Mouse (Mus musculus): ENCODE measurements around the gene Kif14.
"Not testable (repeated sequence)": the region's sequence is repeated elsewhere in the genome, so short reads cannot be mapped to it uniquely, and the experiment has no call there.

Gene Kif14

DNA sequence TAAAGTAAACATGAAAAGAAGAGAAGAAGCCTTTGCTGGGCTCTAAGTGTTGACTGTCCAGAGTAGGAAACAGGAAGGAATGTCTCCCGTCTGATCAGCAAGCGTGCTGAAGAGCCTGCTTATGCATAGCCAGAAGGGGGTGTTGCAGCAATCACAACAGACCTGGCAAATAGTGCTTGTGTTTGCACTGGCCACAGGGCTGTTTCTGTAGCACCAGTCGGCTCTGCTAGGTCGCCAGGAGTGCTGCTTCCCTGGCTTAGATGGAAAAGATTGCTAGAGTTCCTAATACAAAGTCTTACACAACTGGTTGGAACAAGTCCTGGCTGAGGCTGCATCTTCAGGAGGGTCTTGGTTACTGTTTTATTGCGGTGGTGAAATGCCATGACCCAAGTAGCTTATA is 25.5 kb downstream of the Kif14 start:
- no peak for DNase-seq (ENCODE audit: low read depth)

DNA sequence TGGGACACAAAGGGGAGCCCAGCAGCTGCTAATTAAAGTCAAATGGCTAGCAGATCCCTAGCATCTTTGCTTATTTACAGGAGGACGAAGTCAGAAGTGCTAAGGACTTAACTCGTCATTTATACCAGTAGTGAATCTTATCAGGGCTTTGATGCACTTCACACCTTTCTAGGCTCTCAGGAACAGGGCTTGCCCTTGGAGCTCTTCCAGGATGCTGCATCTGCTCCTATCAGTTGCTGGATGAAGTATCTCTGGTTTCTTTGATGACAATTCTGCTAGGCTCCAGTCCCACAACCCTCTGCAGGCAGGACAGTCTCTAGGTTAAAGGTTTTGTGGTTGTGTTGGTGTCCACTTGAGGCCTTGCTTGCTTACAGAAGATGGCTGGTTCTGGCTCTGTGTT is 26.1 kb downstream of the Kif14 start:
- DNase-seq (ENCODE audit: low read depth), result no peak

DNA sequence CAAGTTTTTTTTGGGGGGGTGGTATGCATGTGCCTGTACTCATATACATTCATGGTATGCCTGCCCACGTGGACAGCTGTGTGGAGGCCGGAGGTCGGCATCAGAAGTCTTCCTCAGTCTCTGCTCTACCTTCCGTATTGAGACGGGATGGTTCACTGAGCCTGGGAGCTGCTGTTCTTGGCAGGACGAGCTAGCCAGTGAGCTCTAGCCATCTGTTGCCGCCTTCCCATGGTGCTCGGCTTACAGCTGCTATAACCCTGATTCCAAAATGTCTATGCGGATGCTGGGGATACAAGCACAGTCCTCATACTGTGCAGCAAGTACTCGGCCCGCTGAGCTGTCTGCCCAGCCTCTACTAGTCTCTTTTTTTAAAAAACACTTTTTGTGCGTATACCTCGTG is 33.2 kb downstream of the Kif14 start:
- DNase-seq (ENCODE audit: low read depth), result no peak

DNA sequence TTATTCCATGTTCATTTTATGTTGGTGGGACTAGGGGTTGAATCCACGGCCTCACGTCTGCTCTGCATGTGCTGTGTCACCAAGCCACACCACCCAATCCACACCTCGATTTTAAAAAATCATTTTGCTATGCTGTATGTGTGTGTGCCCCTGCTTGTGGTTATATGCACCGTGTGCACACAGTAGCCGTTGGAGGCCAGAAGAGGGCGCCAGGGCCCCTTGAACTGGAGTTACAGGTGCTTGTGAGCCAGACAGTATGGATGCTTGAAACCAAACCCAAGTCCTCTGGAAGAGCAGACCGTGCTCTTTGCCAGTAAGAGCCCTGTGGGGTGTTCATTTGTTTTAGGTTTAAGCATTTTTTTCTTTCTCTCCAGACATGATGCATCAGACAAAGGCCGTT is 36.8 kb downstream of the Kif14 start:
- DNase-seq (ENCODE audit: low read depth), result no peak

DNA sequence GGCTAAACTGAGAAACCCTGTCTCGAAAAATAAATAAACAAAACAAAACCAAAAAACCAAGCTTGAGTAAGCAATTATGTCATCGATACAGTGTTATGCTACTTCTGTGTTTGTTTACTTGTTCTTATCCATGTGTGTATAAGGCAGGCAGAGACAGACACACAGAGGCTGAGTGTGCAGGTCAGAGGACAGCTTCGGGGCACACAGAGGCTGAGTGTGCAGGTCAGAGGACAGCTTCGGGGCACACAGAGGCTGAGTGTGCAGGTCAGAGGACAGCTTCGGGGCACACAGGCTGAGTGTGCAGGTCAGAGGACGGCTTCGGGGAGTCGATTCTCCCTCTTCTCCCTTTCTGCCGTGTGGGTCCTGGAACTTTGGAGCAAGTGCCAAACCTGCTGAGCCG is 40.1 kb downstream of the Kif14 start:
- DNase-seq (ENCODE audit: low read depth), result not testable (repeated sequence)

DNA sequence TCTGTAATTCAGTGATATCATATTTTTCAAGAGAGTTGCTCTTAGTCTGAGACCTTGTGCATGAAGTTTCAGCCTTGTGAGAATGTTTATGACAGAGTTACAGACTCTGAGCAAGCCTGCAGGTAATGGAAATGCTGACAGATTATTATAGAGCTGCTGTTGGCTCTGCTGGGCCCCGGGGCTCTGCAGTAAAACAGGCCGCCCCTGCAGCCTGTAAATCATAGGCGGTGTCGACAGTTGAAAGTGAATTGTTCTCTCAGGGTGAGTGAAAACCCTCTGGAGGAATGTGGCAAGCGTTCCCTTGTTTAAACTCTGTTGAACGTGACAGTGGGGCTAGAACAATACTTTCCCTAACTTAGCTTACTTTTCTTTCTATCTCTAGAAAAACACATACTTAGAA is 46.2 kb downstream of the Kif14 start:
- no peak for DNase-seq (ENCODE audit: low read depth)

DNA sequence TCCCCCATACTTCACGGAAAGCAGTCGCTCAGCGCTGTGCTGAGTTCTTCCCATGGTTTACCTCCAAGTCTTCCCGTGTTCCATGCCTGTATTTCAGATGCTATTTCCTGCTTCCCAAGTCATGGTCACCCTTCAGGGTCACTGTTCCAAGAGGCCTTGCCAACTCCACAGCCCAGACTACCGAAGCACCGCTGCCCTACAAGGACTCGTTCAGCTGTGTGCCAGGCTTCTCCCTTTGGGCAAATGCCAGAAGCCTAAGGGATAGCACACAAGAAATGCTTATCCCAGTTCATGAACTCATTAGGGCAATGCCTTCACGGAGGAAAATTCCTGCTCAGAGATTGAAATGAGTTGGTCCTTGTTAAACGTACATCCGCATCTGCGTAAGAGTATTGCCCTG is 47.0 kb downstream of the Kif14 start:
- DNase-seq (ENCODE audit: low read depth), result no peak

DNA sequence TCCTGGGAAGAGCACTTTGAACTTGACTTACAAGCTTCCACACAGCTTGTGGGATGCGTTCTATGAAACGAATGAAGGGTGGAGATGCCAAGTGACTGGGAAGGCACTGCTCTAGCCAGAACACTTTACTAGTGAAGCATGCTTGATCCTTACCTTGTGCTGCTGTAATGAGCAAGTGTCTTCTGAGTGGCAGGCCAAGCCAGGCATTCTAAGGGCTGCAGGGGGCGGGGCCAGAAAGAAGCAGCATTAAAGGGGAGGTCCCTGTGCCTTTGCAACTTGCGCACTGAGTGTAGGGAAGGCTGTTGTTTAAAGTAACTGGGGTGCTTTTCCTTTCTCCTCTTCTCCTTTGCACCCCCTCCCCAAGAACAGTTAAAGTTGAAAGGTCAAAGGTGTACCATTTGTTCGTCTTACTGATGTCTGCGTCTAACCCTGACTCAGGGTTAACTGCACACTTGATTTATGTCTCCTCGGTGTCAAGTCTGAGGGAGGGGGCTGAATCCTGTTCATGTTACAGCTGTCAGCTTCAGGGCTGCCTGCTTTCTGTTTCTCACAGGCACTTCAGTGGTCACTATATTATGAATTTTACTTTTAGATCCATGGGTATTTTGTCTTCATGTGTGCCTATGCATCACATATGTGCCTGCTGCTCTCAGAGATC is 52.7 kb downstream of the Kif14 start:
- no peak for DNase-seq (ENCODE audit: low read depth)

DNA sequence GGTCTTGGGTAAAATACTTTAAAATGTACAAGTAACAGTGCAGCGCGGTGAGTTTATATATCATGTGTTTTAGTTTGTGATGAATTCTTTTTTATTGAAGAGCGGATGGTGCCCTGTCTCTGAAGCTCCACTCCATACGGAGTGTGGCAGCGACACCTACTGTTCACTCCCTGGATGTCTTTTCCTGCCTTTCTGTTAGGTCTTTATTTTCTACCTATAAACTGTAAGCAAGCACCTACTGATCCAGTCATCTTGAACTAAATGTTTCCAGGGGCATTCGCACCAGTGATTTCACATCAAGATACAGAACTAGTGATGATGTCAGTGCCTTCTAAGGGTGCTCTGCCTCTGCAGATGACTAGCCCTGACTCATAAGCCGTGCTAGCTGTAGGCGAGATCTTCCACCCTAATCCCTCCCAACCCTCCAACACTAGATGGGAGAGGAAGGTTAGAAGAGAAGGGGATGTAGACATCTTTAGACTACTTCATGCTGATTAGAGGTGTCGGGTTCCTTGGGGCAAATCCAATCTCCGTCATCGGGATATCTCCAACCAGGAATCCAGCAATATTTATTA is 55.3 kb downstream of the Kif14 start:
- DNase-seq (ENCODE audit: low read depth), result no peak

DNA sequence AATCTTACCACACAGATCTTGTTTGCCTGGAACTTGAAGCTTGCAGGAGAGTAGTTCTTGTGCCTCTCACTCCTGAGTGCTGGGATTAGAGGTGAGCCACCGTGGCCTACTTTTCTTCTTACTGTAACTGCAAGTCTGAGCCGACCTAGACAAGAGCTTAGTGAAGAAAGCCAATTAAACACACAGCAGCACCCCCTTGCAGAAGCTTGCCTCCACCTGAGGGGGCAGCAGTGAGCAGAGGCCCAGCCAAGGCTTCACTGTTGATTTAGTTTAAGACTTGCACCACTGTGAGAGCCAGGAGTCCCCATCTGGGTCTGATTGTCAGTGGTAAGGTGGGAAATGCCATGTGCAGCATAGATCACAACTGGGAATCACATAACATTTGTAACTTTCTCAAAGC is 58.8 kb downstream of the Kif14 start:
- DNase-seq (ENCODE audit: low read depth), result peak; percentile 62

DNA sequence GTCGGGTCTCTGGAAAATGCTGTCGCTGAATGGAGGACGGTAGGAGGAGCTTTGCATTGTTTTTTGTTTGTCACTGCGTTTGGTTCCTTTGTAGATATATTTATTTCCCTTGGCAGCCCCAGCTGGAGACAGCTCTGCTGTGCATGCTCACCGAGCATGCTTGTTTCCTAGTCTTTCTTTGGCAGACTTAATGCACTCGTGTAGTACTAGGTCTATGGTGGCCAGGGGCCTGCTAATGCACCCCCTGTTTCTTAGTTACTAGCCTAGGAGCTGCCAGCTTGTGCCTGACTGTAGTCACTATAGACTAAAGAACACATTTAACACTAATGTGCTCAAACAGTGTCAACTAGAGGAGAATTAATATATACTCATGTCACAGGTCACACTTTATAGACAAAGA is 59.7 kb downstream of the Kif14 start:
- DNase-seq (ENCODE audit: low read depth), result no peak

DNA sequence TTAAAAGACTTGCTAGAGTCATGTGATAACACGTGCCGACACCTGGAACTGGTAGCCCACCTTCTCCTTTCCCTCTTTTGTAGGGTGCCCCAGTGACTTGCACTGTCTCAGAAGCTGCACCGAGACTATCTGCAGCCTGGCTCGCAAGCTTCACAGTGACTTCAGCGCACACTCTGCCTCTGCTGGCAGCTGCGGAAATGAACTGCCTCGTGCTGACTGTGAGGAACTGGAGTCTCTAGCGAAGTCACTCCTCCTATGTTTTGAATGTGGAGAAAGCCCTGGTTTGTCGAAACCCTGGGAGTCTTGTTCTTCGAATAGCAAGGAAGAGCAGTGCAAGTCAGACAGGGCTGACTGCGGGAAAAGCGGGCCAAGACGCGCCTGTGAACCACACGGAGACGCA is 61.0 kb downstream of the Kif14 start:
- no peak for DNase-seq (ENCODE audit: low read depth)

DNA sequence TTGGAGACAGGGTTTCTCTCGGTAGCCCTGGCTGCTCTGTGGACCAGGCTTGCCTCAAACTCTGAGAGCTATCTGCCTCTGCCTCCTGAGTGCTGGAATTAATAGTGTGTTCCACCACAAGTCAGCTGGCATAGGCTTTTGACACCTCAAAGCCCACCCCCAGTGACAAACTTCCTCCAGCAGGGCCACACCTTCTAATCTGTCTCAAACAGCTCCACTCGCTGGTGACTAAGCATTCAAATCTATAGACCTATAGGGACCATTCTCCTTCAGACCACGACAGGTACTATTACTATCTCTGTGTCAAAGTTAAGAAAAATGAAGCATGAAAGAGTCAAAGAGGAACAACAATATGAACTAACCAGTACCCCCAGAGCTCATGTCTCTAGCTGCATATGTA is 66.4 kb downstream of the Kif14 start:
- DNase-seq (ENCODE audit: low read depth), result peak; percentile 17

DNA sequence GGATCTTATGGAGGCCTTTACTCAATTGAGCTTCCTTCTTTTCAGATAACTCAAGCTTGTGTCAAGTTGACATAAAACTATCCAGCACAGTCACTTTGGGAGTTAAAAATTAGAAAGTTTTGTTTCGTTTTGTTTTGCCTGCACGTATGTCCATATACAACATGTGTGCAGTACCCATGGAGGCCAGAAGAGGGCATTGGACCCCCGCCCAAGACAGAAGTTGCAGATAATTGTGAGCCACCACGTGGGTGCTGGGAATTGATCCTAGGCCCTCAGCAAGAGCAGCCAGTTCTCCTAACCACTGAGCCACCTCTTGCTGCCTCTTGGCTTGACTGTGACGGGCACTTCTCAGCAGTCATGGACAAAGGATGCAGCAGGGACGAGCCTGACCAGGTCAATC is 70.8 kb downstream of the Kif14 start:
- no peak for DNase-seq (ENCODE audit: low read depth)

DNA sequence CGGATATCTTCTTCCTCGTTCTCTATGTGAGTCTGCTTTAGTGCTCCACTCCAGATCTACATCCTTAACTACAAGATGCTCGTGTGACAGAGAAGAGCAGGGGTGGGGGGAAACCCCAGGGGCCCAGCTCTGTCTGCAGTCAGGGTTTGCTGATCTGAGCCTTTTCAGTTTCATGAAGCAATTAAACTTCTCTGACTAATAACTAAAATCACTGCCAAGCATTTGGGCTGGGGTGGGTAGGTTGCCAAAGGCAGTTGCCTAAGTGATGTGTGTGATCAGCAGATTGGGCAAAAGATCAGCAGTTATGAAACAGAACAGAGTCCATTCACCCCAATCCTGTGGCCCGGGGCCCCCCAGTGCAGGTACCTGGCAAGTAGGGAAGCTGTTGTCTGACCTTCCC is 72.1 kb downstream of the Kif14 start:
- DNase-seq (ENCODE audit: low read depth), result no peak

DNA sequence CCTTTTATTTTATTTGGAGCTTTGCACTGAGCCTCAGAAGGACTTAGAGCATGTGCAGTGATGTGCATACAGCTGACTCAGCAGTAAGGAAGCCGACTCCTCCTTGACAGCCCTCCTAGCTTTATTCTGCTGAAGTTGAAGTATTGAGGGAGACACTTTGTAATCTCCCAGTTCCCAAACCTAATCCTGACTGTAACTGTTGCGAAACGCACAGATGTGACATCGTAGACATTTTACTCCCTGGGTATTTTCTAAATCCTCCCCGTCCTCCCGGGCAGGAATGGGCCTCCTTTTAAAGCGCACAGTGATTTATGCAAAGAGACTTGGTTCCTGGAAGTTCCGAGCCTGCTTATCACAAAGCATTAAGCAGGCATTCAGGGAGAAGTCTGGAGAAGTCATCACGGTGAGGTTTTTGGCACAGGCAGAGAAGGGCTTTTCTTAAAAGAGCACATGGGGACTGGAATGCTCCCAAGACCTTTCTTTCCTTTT is 74.3 kb downstream of the Kif14 start:
- DNase-seq (ENCODE audit: low read depth), result no peak

DNA sequence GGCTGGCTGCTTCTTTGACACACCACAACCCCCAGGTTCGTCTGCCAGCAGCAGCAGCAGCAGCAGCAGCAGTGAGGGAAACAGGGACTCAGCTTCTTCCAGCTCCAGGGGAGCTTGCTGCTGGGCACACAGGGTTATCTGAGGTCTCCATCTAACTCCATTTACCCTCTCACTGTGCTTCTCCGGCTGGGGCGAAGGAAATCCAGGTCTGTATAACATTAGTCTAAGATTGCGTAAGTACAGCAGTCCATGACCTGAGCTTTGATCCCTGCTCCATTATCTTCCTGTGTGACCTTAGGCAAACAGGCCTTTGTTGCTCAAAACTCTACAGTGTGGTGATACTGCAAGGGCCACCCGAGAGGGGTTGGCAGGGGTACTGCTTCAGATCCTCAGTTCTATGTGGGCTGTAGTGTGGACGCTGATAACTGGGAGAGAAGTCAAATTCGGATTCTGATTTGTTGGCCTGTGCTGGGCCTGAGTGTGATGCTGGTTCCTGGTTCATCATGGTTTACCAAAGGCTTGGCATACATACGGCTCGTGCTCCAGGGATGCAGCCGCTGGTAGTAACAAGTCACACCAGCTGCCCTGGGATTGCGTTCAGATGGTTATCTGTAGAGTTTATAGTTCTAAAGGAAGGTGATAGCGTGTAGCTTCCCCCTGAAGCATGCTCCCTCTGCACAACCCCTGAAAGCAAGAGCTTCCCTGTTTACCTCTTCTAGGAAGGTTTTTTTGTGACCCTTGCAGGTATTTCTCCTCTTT is 75.7 kb downstream of the Kif14 start:
- DNase-seq (ENCODE audit: low read depth), result no peak

DNA sequence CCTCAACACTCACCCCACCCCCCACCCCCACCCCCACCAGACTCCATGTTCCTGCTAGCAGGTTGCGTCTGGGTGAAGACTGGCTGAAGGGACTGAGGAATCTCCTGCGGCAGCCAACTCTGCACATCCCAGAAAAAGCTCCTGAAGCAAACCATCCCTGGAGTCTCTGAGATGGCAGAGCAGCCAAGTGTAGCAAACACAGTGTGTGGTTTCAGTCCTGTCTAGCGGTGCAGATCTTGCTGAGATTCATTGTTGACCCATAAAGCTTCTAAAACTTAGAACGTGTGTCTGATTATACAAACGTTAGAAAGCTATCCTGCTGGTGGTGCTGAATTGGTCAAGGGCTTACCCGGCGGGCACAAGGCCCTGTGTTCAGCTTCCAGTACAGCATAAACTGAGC is 77.8 kb downstream of the Kif14 start:
- DNase-seq (ENCODE audit: low read depth), result no peak

DNA sequence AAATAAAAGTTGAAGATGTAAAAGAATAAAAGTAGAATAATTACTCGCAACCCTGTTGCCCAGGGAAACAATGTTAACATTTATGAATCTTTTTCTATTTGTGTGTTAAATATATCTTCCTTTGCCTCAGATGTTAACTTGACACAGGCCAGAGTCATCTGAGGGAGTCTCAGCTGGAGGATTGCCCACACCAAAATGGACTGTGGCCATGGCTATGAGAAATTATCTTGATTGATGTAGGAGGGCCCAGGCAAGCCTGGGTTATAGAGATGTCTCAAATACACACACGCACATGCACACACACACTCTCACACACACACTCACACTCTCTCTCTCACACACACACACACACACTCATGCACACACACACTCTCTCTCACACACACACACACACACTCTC is 80.9 kb downstream of the Kif14 start:
- no peak for DNase-seq (ENCODE audit: low read depth)

DNA sequence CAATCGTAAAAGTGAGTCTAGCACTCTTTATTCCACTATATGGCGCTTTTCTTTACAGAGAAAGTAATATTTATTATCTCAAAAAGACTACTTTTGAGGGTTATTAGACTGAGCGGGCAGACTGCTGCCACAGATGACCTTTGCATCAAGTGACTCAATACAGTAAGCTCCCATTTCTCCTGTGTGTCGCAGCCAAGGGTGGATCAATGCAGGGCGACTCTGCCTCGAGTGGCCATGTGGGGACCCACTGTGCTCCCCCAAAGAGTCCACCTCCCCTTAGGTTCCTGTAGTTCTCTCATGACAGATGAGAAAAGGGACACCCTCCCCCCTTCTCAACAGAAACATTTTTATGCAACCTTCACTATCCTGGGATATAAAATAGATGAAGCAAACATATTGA is 84.1 kb downstream of the Kif14 start:
- no peak for DNase-seq (ENCODE audit: low read depth)

DNA sequence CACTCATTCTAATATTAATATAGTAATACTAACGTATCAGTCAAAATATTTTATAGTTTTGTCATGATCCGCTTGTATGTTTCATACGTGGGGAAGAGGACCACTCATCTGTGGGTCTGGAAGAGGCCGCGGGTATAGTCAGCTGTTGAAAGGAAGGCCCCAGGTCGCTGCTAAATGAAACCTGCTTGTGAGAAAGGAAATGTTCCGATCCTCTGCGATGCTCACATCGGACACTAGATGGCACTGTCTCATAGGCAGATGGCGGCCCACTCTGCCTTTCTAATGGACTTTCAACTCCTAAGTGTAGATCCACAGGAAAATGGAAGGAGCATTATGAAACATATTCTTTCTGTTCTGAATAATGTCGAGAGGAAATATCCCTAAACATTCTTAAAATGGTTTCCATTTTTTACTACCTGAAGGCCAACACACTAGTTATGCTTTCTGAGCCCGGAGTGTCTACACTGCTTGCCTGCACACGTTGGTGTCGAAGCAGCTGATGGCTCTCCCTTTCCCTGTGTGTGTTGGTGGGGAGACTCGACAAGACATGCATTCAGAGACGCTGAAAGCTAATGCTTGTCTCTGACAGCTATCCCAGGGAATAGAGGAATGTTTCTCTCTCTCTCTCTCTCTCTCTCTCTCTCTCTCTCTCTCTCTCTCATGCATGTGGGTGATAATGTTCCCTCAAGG is 84.9 kb downstream of the Kif14 start:
- DNase-seq (ENCODE audit: low read depth), result peak; percentile 56

DNA sequence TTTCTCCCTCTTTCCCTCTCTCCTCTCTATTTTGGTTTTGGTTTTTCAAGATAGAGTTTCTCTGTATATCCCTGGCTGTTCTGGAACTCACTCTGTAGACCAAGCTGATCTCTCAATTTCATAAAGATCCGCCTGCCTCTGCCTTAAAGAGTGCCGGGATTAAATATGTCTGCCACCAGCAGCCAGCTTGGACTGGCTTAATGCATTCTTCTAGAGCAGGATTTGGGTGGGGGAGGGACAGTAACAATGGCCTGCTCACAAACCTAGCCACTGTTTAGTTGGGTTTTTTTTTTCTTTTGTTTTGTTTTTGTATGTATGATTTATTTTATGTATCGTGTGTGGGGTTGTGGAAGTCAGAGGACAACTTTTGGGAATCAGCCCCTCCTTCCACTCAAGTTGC is 88.5 kb downstream of the Kif14 start:
- no peak for DNase-seq (ENCODE audit: low read depth)

DNA sequence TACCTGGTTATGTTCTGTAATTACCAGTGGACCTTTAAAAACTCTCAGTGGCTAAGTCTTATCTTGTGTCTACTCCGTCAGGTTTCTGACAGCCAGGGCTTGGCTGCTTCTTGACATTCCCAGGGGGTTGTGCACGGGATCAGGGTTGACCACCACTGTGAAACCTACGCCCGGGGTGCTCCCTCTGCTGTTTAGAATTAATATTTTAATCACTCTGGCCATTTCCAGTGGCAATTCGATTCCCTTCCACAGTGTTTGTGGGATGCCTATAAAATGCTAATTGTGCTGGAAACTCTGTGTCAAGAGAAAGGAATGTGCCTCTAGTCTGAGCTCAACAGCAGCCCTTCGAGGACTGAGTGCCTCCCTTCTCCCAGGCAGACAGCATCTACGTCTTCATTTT is 89.7 kb downstream of the Kif14 start:
- DNase-seq (ENCODE audit: low read depth), result no peak
